Mouse (Mus musculus): ENCODE measurements at regions not wholly inside any gene's neighbourhood (a gene's known extent, or its start where the extent isn't known, plus 50 kb on each side); places are given as distances from the start of the nearest gene placed in this dataset.
"Not testable (repeated sequence)": the region's sequence is repeated elsewhere in the genome, so short reads cannot be mapped to it uniquely, and the experiment has no call there.

DNA sequence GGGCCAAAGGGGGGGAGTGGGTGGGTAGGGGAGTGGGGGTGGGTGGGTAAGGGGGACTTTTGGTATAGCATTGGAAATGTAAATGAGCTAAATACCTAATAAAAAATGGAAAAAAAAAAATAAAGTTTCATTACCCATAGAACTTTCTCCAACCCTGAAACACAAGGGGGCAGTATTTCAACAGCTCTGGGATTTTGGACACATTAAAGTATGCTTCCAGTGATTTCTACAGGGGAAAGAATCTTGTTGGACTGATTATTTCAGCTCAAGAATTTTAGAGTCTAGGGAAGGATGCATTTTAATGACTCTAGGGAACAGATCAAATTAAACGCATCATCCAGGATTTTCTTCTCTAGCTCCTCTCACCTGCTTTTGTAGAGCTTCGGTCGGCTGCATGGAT lies 345.9 kb downstream of the Nrcam start:
- intact Hi-C loops (cut with DNase I) = not testable (repeated sequence)
- peak in 1 of 2 experiments; percentile 11 for DNase-seq (ENCODE audit: extremely low spot score in 1 of 2, low spot score in 2 of 2)

DNA sequence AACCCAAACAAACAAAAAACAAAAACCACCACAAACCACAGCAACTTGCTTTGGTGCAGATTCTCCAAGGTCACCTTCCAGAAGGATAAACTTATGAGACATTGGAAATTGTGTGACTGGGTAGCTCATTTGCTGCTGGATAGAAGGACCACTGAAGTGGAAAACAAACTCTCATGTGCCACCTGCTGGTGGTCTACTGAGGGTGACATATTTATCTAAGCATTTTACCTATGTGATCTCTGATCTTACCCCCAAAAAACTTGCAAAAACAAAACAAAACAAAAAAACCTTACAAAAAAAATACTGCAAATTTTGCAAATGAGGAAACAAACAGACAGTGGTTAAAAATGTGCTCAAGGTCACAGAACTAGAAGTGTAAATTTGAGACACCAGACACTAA lies 346.3 kb downstream of the Nrcam start:
- intact Hi-C loops (cut with DNase I) = no loop called here
- DNase-seq (ENCODE audit: extremely low spot score in 1 of 2, low spot score in 2 of 2) = peak in 1 of 2 experiments; percentile 2

Data from left cerebral cortex, postnatal 10 days (tissue).